Mouse (Mus musculus): ENCODE measurements around the gene Esp3. TPM values are rescaled to one million over a fixed set of nuclear protein-coding genes. Genes with fewer than 3 reads are reported as not detected.

Esp3 gene
- not detected for total RNA-seq (2023)

GRCm38 (mm10) chr17:40631775-40632174, at the start of gene Esp3:
TSS of gene Esp3 (plus strand) at chr17:40632075.

DNA sequence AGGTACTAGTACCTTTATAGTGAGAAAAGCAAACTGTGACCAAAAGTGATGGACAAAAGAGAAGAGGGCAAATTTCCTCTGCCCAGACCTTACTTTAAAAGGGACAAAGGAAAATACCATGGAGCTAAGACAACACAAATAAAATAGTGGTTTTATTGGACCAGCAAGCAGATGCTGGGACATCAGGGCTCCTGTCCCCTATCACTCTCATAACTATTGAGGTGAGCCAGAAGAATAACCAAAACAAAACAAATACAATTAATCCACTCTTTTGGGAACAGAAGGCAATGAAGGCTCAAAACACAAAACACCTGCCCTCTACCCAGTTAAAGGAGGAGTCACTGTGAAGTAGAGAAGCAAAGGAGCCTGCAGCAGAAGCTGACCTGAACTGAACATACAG, 33.6 kb upstream of the Esp3 start, which contains the start of gene Esp4:
TSS of gene Esp4 (plus strand) at position 301 of the 400 bp plus-strand sequence.

Other genes starting within 250 kb of the Esp3 start
- not detected for gene Esp8, start 112.1 kb upstream of the Esp3 start, total RNA-seq (2023)
- gene Esp6, start 70.6 kb upstream of the Esp3 start, total RNA-seq (2023) = not detected
- not detected for gene Esp4, start 33.5 kb upstream of the Esp3 start, total RNA-seq (2023)
- gene Esp1, start 95.0 kb downstream of the Esp3 start, total RNA-seq (2023) = not detected
- gene Crisp2, start 174.9 kb downstream of the Esp3 start, total RNA-seq (2023) = not detected
- gene Rhag, start 179.1 kb downstream of the Esp3 start, total RNA-seq (2023) = not detected
- not detected for gene 9130008F23Rik, start 248.5 kb downstream of the Esp3 start, total RNA-seq (2023)